Mouse (Mus musculus): ENCODE data around the gene Car5b. TPM values are rescaled to one million over a fixed set of nuclear protein-coding genes. Genes with fewer than 3 reads are reported as not detected.

Gene Car5b
- total and polyA plus RNA-seq, 3 experiments, result 0.31 to 0.50 TPM; not detected in 1

DNA sequence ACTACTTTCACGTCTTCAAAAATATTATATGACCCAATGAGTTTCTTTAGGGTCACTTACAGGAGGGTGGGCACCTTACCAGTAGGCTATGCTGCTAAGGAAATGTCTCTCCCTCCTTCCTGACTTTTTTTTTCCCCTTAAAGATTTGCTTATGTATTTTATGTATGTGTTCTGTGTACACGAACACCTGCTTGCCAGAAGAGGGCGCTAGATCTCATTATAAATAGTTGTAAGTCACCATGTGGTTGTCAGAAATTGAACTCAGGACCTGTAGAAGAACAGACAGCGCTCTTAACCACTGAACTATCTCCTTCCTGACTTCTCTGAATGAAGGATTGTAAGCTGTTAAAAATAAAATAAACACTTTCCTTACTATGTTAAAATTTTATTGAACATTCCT lies 46.3 kb downstream of the Car5b start:
- no peak overlapping the region for H3K27ac ChIP-seq (ENCODE audit: control insufficient read depth, low read depth, low read length)
- peak; percentile 55 for DNase-seq (ENCODE audit: low read depth, low spot score)
- no peaks in the 10 kb centered on the region for H3K79me2 ChIP-seq (ENCODE audit: control insufficient read depth, insufficient read depth, low read length, poor library complexity)
- TF ChIP-seq MYB (IDR thresholded peaks at IDR 0.05; ENCODE audit: low read depth, low read length) (no peak), GABPA (IDR thresholded peaks at IDR 0.05; ENCODE audit: low read depth, low read length) (no peak), MAX (IDR thresholded peaks at IDR 0.05; ENCODE audit: low read length) (no peak), MXI1 (IDR thresholded peaks at IDR 0.05; ENCODE audit: low read depth, low read length) (no peak), ZKSCAN1 (IDR thresholded peaks at IDR 0.05; ENCODE audit: low read depth, low read length) (no peak), UBTF (IDR thresholded peaks at IDR 0.05; ENCODE audit: borderline replicate concordance, insufficient read depth, low read depth, low read length) (no peak), RAD21 (IDR thresholded peaks at IDR 0.05; ENCODE audit: low read depth, low read length) (peak; percentile 21), MEF2A (IDR thresholded peaks at IDR 0.05; ENCODE audit: extremely low read depth, insufficient replicate concordance, low read depth, low read length, poor library complexity, severe bottlenecking) (no peak), USF2 (IDR thresholded peaks at IDR 0.05; ENCODE audit: borderline replicate concordance in 1 of 2, insufficient read depth in 1 of 2, low read depth in 1 of 2, low read length in 2 of 2) (no peak), TAL1 (IDR thresholded peaks at IDR 0.05; ENCODE audit: low read length) (no peak), MAZ (IDR thresholded peaks at IDR 0.05; ENCODE audit: low read depth, low read length) (no peak), NELFE (IDR thresholded peaks at IDR 0.05; ENCODE audit: low read depth, low read length) (no peak), BHLHE40 (IDR thresholded peaks at IDR 0.05; ENCODE audit: borderline replicate concordance, low read depth, low read length) (no peak), CHD2 (IDR thresholded peaks at IDR 0.05; ENCODE audit: low read length) (no peak), ZC3H11A (IDR thresholded peaks at IDR 0.05; ENCODE audit: low read depth, low read length) (peak; percentile 39; the same call in 1 of the 2 replicates), MYC (IDR thresholded peaks at IDR 0.05; ENCODE audit: low read depth, low read length) (0 out of 2 replicates have a peak, but pooled peaks have one; percentile 43), SMC3 (IDR thresholded peaks at IDR 0.05; ENCODE audit: low read depth, low read length) (peak; percentile 42), SIN3A (IDR thresholded peaks at IDR 0.05; ENCODE audit: low read length) (no peak), POLR2AphosphoS2 (IDR thresholded peaks at IDR 0.05; ENCODE audit: low read length) (no peak), CTCF (IDR thresholded peaks at IDR 0.05 in 2 of 3, conservative IDR thresholded peaks at IDR 0.05 in 1 of 3; ENCODE audit: control insufficient read depth in 1 of 3, insufficient read depth in 1 of 3, low read depth in 2 of 3, low read length in 3 of 3, poor library complexity in 1 of 3, severe bottlenecking in 1 of 3) (peak in 2 of 3 experiments; percentile 35 to 54; a peak in 4 of 6 replicates), POLR2AphosphoS5 (IDR thresholded peaks at IDR 0.05; ENCODE audit: borderline replicate concordance, low read depth, low read length) (no peak), ELF1 (IDR thresholded peaks at IDR 0.05; ENCODE audit: low read depth, low read length) (no peak), MAFK (IDR thresholded peaks at IDR 0.05; ENCODE audit: borderline replicate concordance, low read depth, low read length) (no peak), EP300 (IDR thresholded peaks at IDR 0.05; ENCODE audit: low read depth in 1 of 2, low read length in 2 of 2) (no peak)
- H3K9me3 ChIP-seq (replicated peaks; ENCODE audit: insufficient read depth, low read length), result no peaks in the 10 kb centered on the region
- no peaks in the 10 kb centered on the region for H3K36me3 ChIP-seq (ENCODE audit: control insufficient read depth in 1 of 2, insufficient read depth in 2 of 2, low read length in 2 of 2)
- no peak overlapping the region for H3K4me3 ChIP-seq (ENCODE audit: control insufficient read depth in 1 of 2, insufficient read depth in 1 of 2, low read depth in 2 of 2, low read length in 2 of 2)
- H3K9ac ChIP-seq (ENCODE audit: control insufficient read depth, low read depth, low read length, poor library complexity, severe bottlenecking), result no peak overlapping the region
- H3K27me3 ChIP-seq (ENCODE audit: control insufficient read depth in 1 of 2, insufficient read depth in 2 of 2, low read length in 2 of 2), result no peaks in the 10 kb centered on the region; a peak in 1 of 4 replicates
- H3K4me1 ChIP-seq (ENCODE audit: control insufficient read depth in 1 of 2, insufficient read depth in 2 of 2, low read length in 2 of 2), result peaks cover 0 to 6% of the 10 kb centered on the region in 2 experiments; a peak in 1 of 4 replicates
